Mouse (Mus musculus): Measurements from ENCODE around the gene Spata1. TPM values are rescaled to one million over a fixed set of nuclear protein-coding genes. Genes with fewer than 3 reads are reported as not detected.

Gene Spata1
- polyA plus RNA-seq, 1 experiment from 2014 or later = 7.6 TPM

DNA sequence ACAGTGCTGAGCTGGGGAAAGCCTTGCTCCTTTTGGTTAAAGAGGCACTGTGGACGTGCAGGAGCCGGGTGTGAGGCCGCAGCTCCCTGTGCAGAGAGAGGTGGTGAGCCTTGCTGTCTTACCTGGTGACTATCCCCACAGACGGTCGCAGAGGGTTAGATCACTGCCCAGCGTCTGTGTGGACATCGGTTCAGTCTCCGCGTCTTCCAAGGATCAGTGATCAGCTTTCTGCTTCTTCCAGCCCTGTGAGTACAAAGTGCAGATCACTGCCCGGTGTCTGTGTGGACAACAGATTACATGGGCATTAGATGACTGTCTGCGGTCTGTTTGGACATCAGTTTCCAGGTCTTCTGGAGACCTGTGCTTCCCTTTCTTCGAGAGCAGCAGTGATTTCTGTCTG is 85.0 kb downstream of the Spata1 start:
- H3K9ac ChIP-seq = no peak overlapping the region
- H3K36me3 ChIP-seq = peaks cover 14% of the 10 kb centered on the region
- no peak overlapping the region for H3K4me2 ChIP-seq (replicated peaks)
- no peak overlapping the region for H3K27ac ChIP-seq
- no peaks in the 10 kb centered on the region for H3K4me1 ChIP-seq
- H3K27me3 ChIP-seq (replicated peaks) = no peaks in the 10 kb centered on the region
- H3K4me3 ChIP-seq = no peak overlapping the region
- H3K9me3 ChIP-seq = no peaks in the 10 kb centered on the region
- WGBS = 94% methylated on average over 12 of the region's 12 CpGs
- ATAC-seq (ENCODE audit: low FRiP score, low read depth) = no peak

DNA sequence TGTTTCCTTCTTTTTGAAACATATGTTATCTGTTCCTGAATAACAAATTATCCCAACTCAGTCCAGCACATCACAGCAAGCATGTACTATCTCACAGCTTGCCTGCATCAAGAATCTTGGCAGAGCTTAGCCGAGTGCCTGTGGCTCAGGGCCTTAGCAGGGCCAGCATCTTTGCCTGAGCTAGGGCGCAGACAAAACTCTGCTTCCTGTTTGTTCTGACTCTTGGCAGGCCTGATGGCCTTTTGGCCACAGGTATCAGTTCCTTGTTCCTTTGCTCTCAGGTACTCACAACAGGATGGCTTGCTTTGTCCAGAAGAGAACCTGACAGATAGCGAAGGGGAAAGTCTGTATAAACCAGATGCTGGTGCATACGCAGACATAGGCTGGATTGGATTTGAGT is 85.6 kb downstream of the Spata1 start:
- ATAC-seq (ENCODE audit: low FRiP score, low read depth) = no peak
- Histone ChIP-seq H3K4me3 (no peak overlapping the region), H3K4me1 (no peaks in the 10 kb centered on the region), H3K36me3 (peaks cover 9% of the 10 kb centered on the region), H3K4me2 (replicated peaks) (no peak overlapping the region), H3K9ac (no peak overlapping the region), H3K27ac (no peak overlapping the region), H3K9me3 (no peaks in the 10 kb centered on the region), H3K27me3 (replicated peaks) (no peaks in the 10 kb centered on the region)
- WGBS = 91% methylated on average over 4 of the region's 4 CpGs

GRCm38 (mm10) chr3:146413016-146413415 is 86.5 kb downstream of the Spata1 start:
- peaks cover 5% of the 10 kb centered on the region; the same call in 1 of the 2 replicates for H3K36me3 ChIP-seq
- H3K4me3 ChIP-seq = no peak overlapping the region
- no peaks in the 10 kb centered on the region for H3K4me1 ChIP-seq

DNA sequence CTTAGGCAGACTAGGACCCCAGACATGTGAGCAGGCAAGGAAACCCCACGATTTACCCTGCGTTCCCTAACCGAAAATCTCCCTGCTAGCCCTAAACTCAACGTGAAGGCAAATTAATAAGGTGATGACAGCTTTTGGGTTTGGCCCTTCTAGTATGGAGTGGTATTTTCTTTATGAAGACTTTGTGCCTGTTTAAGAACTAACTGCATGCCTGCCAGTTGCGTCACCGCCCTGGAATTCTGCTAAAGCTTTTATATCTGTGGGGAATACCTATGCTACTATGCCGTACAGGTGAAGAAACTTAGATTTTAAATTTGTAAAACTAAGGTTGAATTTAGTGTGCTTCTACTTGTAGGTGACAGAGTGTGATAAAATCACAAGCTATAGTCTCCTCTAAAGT is 87.1 kb downstream of the Spata1 start:
- 95% methylated on average over 7 of the region's 7 CpGs for WGBS
- no peak for ATAC-seq (ENCODE audit: low FRiP score, low read depth)

More at GRCm38 (mm10) chr3:146413016-146413415, 86.5 kb downstream of the Spata1 start:
- Histone ChIP-seq H3K27ac (no peak overlapping the region), H3K4me2 (replicated peaks) (no peak overlapping the region), H3K27me3 (replicated peaks) (no peaks in the 10 kb centered on the region), H3K9ac (no peak overlapping the region), H3K9me3 (no peaks in the 10 kb centered on the region)
- 92% methylated on average over 13 of the region's 13 CpGs for WGBS
- ATAC-seq (ENCODE audit: low FRiP score, low read depth) = no peak

GRCm38 (mm10) chr3:146412008-146412407 is 87.5 kb downstream of the Spata1 start:
- Histone ChIP-seq H3K9me3 (no peaks in the 10 kb centered on the region), H3K9ac (no peak overlapping the region)
- 86% methylated on average over 2 of the region's 2 CpGs for WGBS

More for the DNA sequence above, 87.1 kb downstream of the Spata1 start:
- H3K4me2 ChIP-seq (replicated peaks) = no peak overlapping the region
- H3K36me3 ChIP-seq = peaks cover 5% of the 10 kb centered on the region; the same call in 1 of the 2 replicates
- H3K9me3 ChIP-seq = no peaks in the 10 kb centered on the region
- no peaks in the 10 kb centered on the region for H3K4me1 ChIP-seq
- H3K27me3 ChIP-seq (replicated peaks) = no peaks in the 10 kb centered on the region
- no peak overlapping the region for H3K9ac ChIP-seq
- no peak overlapping the region for H3K27ac ChIP-seq
- H3K4me3 ChIP-seq = no peak overlapping the region

GRCm38 (mm10) chr3:146410114-146410513 is 89.4 kb downstream of the Spata1 start:
- Histone ChIP-seq H3K27ac (no peak overlapping the region), H3K9ac (no peak overlapping the region), H3K27me3 (replicated peaks) (no peaks in the 10 kb centered on the region), H3K4me1 (peaks cover 21% of the 10 kb centered on the region), H3K36me3 (no peaks in the 10 kb centered on the region), H3K4me2 (replicated peaks) (no peak overlapping the region), H3K9me3 (no peaks in the 10 kb centered on the region), H3K4me3 (no peak overlapping the region)
- 93% methylated on average over 7 of the region's 7 CpGs for WGBS
- ATAC-seq (ENCODE audit: low FRiP score, low read depth) = no peak

More at GRCm38 (mm10) chr3:146412008-146412407, 87.5 kb downstream of the Spata1 start:
- Histone ChIP-seq H3K36me3 (peaks cover 2% of the 10 kb centered on the region; the same call in 1 of the 2 replicates), H3K27me3 (replicated peaks) (no peaks in the 10 kb centered on the region), H3K4me2 (replicated peaks) (no peak overlapping the region), H3K27ac (no peak overlapping the region), H3K4me1 (0 out of 2 replicates have a peak, but pooled peaks cover 3% of the 10 kb centered on the region), H3K4me3 (no peak overlapping the region)
- no peak for ATAC-seq (ENCODE audit: low FRiP score, low read depth)

Other genes with a start within 250 kb of the Spata1 start
- gene Ssx2ip, start 95.1 kb downstream of the Spata1 start, polyA plus RNA-seq (2016; fragmentation: Nextera tagmentation; extraction: Ambion mirVana) = 19.0 and 21.6 TPM in 2 replicates
- 5.2 and 5.6 TPM in 2 replicates for gene Ctbs, start 50.0 kb downstream of the Spata1 start, polyA plus RNA-seq (2016; fragmentation: Nextera tagmentation; extraction: Ambion mirVana)
- 756 and 823 TPM in 2 replicates for gene Gng5, start 54 bp upstream of the Spata1 start, polyA plus RNA-seq (2016; fragmentation: Nextera tagmentation; extraction: Ambion mirVana)
- 61.9 and 62.5 TPM in 2 replicates for gene Rpf1, start 21.7 kb upstream of the Spata1 start, polyA plus RNA-seq (2016; fragmentation: Nextera tagmentation; extraction: Ambion mirVana)
- not detected in 2 replicates for gene Uox, start 70.7 kb upstream of the Spata1 start, polyA plus RNA-seq (2016; fragmentation: Nextera tagmentation; extraction: Ambion mirVana)
- not detected in 2 replicates for gene Dnase2b, start 115.8 kb upstream of the Spata1 start, polyA plus RNA-seq (2016; fragmentation: Nextera tagmentation; extraction: Ambion mirVana)
- not detected in 2 replicates for gene 4930503B20Rik, start 151.6 kb upstream of the Spata1 start, polyA plus RNA-seq (2016; fragmentation: Nextera tagmentation; extraction: Ambion mirVana)
- gene Samd13, start 185.8 kb upstream of the Spata1 start, polyA plus RNA-seq (2016; fragmentation: Nextera tagmentation; extraction: Ambion mirVana) = 0.52 and 0.71 TPM in 2 replicates

Measured in neural tube, embryonic 12.5 days (tissue).